Mouse (Mus musculus) embryo, embryonic 11 days (tissue): ENCODE data around the gene Hdgfl2.

Experiments
- DNase-seq: peaks from one replicate; pipeline ENCODE4 v3.0.0-alpha.2; 2015

Gene Hdgfl2

GRCm38 (mm10) chr17:56132661-56133060 is 53.2 kb downstream of the Hdgfl2 start:
- DNase-seq, result peak; percentile 53

GRCm38 (mm10) chr17:56133457-56134363 is 54.3 kb downstream of the Hdgfl2 start:
- DNase-seq, result peak; percentile 63

- peak; percentile 74 for DNase-seq
Observed at GRCm38 (mm10) chr17:56134463-56134971, 55.1 kb downstream of the Hdgfl2 start.

GRCm38 (mm10) chr17:56136558-56136957 is 57.1 kb downstream of the Hdgfl2 start:
- DNase-seq, result no peak

GRCm38 (mm10) chr17:56137839-56138613 is 58.6 kb downstream of the Hdgfl2 start:
- DNase-seq, result no peak

- no peak for DNase-seq
Observed at GRCm38 (mm10) chr17:56139355-56139754, 59.9 kb downstream of the Hdgfl2 start.

- peak; percentile 83 for DNase-seq
Observed at GRCm38 (mm10) chr17:56139858-56140595, 60.6 kb downstream of the Hdgfl2 start, which contains the start of gene Sema6b. Gene Sema6b, minus strand, starts transcription at chr17:56140343.

- DNase-seq, result peak; percentile 76
Observed at GRCm38 (mm10) chr17:56141702-56142605, 62.5 kb downstream of the Hdgfl2 start.

- no peak for DNase-seq
Observed at GRCm38 (mm10) chr17:56144546-56144945, 65.1 kb downstream of the Hdgfl2 start.

GRCm38 (mm10) chr17:56146131-56146530 is 66.7 kb downstream of the Hdgfl2 start:
- DNase-seq, result no peak

GRCm38 (mm10) chr17:56147420-56147819 is 68.0 kb downstream of the Hdgfl2 start:
- DNase-seq, result no peak

GRCm38 (mm10) chr17:56148280-56148679 is 68.8 kb downstream of the Hdgfl2 start:
- no peak for DNase-seq

GRCm38 (mm10) chr17:56148790-56149618 is 69.6 kb downstream of the Hdgfl2 start:
- DNase-seq, result no peak

GRCm38 (mm10) chr17:56149897-56150296 is 70.5 kb downstream of the Hdgfl2 start:
- DNase-seq, result no peak
